Mouse (Mus musculus) midbrain, embryonic 15.5 days (tissue): Measurements from ENCODE around the gene Gcnt3. TPM values are rescaled to one million over a fixed set of nuclear protein-coding genes. Genes with fewer than 3 reads are reported as not detected.
"Not testable (repeated sequence)": the region's sequence is repeated elsewhere in the genome, so short reads cannot be mapped to it uniquely, and the experiment has no call there.

Experiments used
- ATAC-seq: fragments of 200-750 bp; cut with Nextera tagmentation; replicated peaks from 2 replicates; pipeline ENCODE4 v1.8.0; 2017; ENCODE audit warnings: moderate TSS enrichment
- H3K27ac ChIP-seq: fragments of 300-500 bp; sonication (generic); 2 replicates; pipeline ENCODE4 v1.5.1; 2015; ENCODE audit warnings: mild to moderate bottlenecking, inconsistent platforms
- H3K27me3 ChIP-seq: fragments of 300-500 bp; sonication (generic); replicated peaks from 2 replicates; pipeline ENCODE4 v1.6.1; 2015; ENCODE audit warnings: inconsistent platforms
- H3K36me3 ChIP-seq: fragments of 300-500 bp; sonication (generic); replicated peaks from 2 replicates; pipeline ENCODE4 v1.6.1; 2015; ENCODE audit warnings: inconsistent platforms
- H3K4me1 ChIP-seq: fragments of 300-500 bp; sonication (generic); 2 replicates; pipeline ENCODE4 v1.6.1; 2015; ENCODE audit warnings: inconsistent platforms
- H3K4me2 ChIP-seq: fragments of 300-500 bp; sonication (generic); 2 replicates; pipeline ENCODE4 v1.6.1; 2015; ENCODE audit warnings: inconsistent platforms, mild to moderate bottlenecking, moderate library complexity
- H3K4me3 ChIP-seq: fragments of 300-500 bp; sonication (generic); 2 replicates; pipeline ENCODE4 v1.5.1; 2015; ENCODE audit warnings: mild to moderate bottlenecking, inconsistent platforms
- H3K9ac ChIP-seq: fragments of 300-500 bp; sonication (generic); 2 replicates; pipeline ENCODE4 v1.6.1; 2015; ENCODE audit warnings: mild to moderate bottlenecking, inconsistent platforms
- H3K9me3 ChIP-seq: fragments of 300-500 bp; sonication (generic); 2 replicates; pipeline ENCODE4 v1.6.1; 2016; ENCODE audit warnings: inconsistent platforms
- WGBS: fragments of 180-500 bp; shearing (Covaris S2); methylation state at CpG from one replicate; pipeline ENCODE4 v1.1.7; 2015; ENCODE audit warnings: mixed read lengths; 5-methylcytosine and 5-hydroxymethylcytosine counted together
- polyA plus RNA-seq: library from polyadenylated mRNA; unstranded; fragments of >200 nt; fragmentation: Nextera tagmentation; extraction: Ambion mirVana; gene quantifications from 2 replicates; pipeline ENCODE4 v1.2.1, GENCODE M21; 2015

Gene Gcnt3
- polyA plus RNA-seq, 1 experiment from 2014 or later: not detected

DNA sequence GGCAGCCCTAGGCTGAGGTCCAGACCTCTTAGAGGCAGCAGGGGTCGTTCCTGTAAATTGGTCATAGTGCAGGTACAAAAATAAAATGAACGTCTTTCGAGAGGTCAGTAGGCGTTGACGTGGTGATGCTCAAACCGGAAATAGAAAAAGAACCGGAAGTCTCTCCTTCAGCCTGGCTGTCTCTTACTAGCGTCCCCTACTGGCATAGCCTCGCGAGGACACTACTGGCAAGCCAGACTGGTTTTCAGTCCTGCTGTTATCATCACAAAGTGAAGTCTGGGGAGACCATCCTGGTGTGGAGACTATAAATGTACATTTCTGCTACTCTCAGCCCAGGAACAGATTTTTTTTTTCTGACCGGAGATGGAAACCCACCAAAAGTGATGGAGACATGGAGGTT lies 2.7 kb upstream of the Gcnt3 start:
- Histone ChIP-seq H3K9me3 (no peaks in the 10 kb centered on the region), H3K27me3 (no peaks in the 10 kb centered on the region), H3K27ac (no peak overlapping the region), H3K4me2 (no peak overlapping the region), H3K36me3 (no peaks in the 10 kb centered on the region), H3K9ac (no peak overlapping the region), H3K4me1 (no peaks in the 10 kb centered on the region), H3K4me3 (no peak overlapping the region)
- 85% methylated on average over 11 of the region's 11 CpGs for WGBS
- no peak for ATAC-seq

DNA sequence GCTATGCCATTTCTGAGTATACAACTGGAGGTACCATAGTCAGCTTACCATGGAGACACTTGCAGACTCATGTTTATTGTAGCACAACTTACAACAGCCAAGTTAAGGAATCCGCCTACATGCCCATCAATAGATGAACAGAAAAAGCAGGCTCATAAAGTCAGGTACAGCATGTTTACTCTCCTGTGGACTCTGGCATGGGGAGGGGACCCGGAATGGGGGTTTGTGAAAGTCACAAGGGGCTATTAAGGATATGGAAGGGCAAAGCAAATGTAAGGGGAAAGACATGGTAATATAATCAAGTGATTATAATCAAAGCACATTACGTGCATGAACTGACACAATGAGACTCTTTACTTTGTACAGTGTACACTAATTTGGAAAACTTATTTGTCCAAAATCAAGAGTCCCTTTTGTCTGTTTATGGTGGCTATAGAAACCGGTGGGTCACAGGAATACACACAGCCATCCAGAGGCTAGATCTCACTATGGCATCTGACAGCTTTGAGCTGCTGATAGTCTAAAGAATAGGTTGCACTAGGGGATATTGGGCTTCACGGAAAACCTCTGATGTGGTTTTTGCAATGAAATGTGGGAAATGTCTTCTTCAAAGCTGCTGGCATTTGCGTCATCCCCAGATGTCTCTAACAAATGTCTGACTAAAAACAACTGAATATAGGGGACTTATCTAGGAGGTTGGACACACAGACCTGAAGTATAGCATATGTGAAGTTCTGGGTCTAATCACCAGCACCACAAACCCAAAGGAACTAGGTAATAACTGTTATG lies 1.9 kb upstream of the Gcnt3 start:
- H3K27ac ChIP-seq: no peak overlapping the region
- H3K4me3 ChIP-seq: no peak overlapping the region
- ATAC-seq: no peak
- 91% methylated on average over 6 of the region's 6 CpGs for WGBS
- no peaks in the 10 kb centered on the region for H3K27me3 ChIP-seq
- H3K36me3 ChIP-seq: no peaks in the 10 kb centered on the region
- no peak overlapping the region for H3K4me2 ChIP-seq
- no peaks in the 10 kb centered on the region for H3K4me1 ChIP-seq
- no peak overlapping the region for H3K9ac ChIP-seq
- H3K9me3 ChIP-seq: no peaks in the 10 kb centered on the region

DNA sequence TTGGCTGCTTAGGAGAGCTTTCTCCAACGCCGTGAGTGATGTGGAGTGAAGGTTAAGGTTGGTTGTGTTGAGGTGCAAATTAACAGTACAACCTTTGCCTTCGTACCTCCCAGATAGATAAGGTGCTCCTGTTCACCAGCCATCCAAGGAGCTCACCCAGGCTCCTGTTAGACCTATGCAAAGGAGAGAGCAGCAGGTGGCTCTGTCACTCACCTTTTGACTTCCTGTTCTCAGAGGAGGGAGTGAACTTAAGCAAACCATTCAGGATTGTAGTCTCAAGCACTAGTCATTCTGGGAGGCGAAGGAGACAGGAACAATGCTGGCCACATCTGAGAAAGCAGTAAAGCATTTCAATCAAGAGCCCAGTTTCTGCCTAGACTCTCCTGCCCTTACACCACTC lies 1.2 kb downstream of the Gcnt3 start:
- ATAC-seq: no peak
- Histone ChIP-seq H3K4me3 (no peak overlapping the region), H3K27ac (no peak overlapping the region), H3K27me3 (no peaks in the 10 kb centered on the region), H3K4me1 (no peaks in the 10 kb centered on the region), H3K9me3 (no peaks in the 10 kb centered on the region), H3K9ac (no peak overlapping the region), H3K4me2 (no peak overlapping the region), H3K36me3 (no peaks in the 10 kb centered on the region)
- WGBS: 87% methylated on average over 4 of the region's 4 CpGs

DNA sequence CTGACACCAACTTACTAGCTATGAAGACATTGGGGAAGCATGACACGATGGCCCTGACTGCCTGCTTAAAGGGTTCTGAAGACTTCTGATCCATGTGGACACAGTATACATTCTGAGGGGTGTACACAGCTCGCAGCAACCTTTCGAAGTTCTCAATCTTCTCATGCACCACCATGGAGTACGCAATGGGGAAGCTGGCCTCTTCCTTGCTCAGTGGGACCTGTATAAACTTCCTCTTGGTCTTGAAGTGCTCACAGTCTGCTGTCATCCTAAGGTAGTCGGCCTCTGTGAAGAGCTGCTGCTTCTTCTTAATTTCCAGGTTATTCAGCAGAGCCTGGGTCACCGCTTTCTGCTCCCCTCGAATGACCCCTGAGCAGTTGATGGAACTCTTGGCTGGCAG lies 3.2 kb downstream of the Gcnt3 start:
- Histone ChIP-seq H3K9ac (no peak overlapping the region), H3K27me3 (no peaks in the 10 kb centered on the region), H3K4me1 (no peaks in the 10 kb centered on the region), H3K4me3 (no peak overlapping the region), H3K36me3 (no peaks in the 10 kb centered on the region), H3K27ac (no peak overlapping the region), H3K9me3 (no peaks in the 10 kb centered on the region), H3K4me2 (no peak overlapping the region)
- no peak for ATAC-seq
- 92% methylated on average over 7 of the region's 7 CpGs for WGBS

DNA sequence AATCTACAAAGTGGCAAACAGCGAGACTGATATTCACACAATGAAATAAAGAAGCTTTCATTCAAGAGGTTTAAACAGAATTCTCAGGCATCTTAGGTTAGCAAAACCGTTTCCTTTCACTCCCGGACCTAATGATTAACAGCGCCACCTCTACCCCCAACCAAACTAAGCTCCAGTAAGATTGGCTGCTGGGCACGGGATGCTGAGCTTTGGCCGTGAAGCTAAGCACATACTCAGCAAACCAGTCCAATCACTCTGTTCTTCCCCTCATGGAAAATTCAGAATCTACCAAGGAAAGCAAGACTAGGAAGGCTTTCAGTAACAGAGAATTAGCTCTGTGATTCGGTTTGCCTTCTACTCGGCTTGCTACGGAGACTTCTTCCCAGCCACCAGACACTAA lies 4.8 kb downstream of the Gcnt3 start:
- Histone ChIP-seq H3K9ac (no peak overlapping the region), H3K4me3 (no peak overlapping the region), H3K36me3 (no peaks in the 10 kb centered on the region), H3K9me3 (no peaks in the 10 kb centered on the region), H3K27me3 (no peaks in the 10 kb centered on the region), H3K4me2 (no peak overlapping the region), H3K4me1 (no peaks in the 10 kb centered on the region), H3K27ac (no peak overlapping the region)
- no peak for ATAC-seq
- 78% methylated on average over 9 of the region's 9 CpGs for WGBS

DNA sequence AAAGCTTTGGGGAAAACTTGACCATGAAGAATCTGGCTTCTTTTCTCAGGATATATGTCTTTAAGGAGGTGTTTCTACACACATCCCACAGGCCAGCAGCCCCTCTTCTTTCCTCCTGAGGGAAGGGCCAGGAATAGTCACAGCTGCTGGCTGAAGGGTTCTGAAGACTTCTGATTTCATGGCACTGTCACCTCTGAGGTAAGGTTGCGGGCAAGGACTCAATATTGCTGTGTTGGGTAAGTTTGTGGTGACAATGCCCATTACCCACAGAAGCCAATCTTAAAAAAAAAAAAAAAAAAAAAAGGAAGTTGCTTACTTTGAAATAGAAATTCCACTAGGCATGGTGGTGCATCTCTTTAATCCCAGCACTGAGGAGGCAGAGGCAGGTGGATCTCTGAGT lies 5.7 kb downstream of the Gcnt3 start:
- Histone ChIP-seq H3K4me3 (no peak overlapping the region), H3K9ac (no peak overlapping the region), H3K4me1 (no peaks in the 10 kb centered on the region), H3K27me3 (no peaks in the 10 kb centered on the region), H3K9me3 (no peaks in the 10 kb centered on the region), H3K36me3 (no peaks in the 10 kb centered on the region), H3K4me2 (no peak overlapping the region), H3K27ac (no peak overlapping the region)
- 83% methylated on average over 1 of the region's 1 CpGs for WGBS
- ATAC-seq: no peak

DNA sequence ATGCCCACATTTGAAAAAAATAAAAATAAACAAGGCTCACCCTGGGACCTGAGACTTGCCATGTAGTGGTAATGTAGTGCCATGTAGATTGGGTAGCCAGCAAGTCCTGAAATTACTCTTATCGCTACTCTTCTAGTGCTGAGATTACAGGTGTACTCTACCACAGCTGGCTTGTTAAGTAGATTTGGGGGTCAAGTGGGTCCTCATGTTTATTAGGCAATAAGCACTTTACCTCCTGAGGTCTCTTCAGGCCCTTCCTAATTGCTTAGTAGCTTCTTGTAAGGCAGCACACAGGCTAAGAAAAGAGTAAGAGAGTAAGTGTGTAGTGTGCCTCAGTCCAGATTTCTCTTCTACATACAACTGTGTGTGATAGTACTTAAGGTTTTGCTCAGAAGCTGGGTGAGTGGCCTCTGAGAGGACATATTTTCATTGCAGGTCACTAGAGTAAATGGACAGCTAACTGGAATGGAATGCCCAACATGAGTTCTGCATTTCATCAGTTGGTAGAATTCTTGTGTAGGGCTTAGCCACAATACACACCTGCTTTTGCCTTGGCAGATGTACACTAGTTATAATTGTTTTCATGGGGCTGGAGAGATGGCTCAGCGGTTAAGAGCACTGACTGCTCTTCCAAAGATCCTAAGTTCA lies 12.4 kb downstream of the Gcnt3 start:
- no peak overlapping the region for H3K4me2 ChIP-seq
- no peaks in the 10 kb centered on the region for H3K27me3 ChIP-seq
- H3K27ac ChIP-seq: no peak overlapping the region
- WGBS: 91% methylated on average over 2 of the region's 2 CpGs
- H3K36me3 ChIP-seq: no peaks in the 10 kb centered on the region
- no peak overlapping the region for H3K4me3 ChIP-seq
- H3K9me3 ChIP-seq: no peaks in the 10 kb centered on the region
- no peaks in the 10 kb centered on the region for H3K4me1 ChIP-seq
- H3K9ac ChIP-seq: no peak overlapping the region
- no peak for ATAC-seq

DNA sequence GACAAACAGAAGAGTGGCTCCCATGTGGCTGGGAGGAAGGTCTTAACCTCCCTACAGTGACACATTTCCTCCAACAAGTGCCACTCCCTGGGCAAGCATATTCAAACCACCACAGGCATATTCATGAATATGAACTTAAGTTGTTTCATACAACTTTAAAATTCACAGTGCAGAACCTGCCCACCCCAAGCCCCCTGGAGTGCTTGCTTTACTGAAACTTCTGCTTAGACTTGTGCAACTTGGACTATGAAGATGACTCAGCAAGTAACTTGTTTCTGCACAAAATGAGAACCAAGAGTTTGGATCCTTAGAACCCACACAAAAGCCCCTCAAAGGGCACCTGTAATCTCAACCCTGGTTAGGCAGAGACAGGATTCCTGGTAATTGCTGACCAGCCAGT lies 13.2 kb downstream of the Gcnt3 start:
- H3K4me1 ChIP-seq: no peaks in the 10 kb centered on the region
- ATAC-seq: no peak
- no peaks in the 10 kb centered on the region for H3K9me3 ChIP-seq
- H3K36me3 ChIP-seq: 0 out of 2 replicates have a peak, but pooled peaks cover 3% of the 10 kb centered on the region
- H3K27ac ChIP-seq: no peak overlapping the region
- no peak overlapping the region for H3K4me3 ChIP-seq
- no peaks in the 10 kb centered on the region for H3K27me3 ChIP-seq
- no peak overlapping the region for H3K4me2 ChIP-seq
- H3K9ac ChIP-seq: no peak overlapping the region

DNA sequence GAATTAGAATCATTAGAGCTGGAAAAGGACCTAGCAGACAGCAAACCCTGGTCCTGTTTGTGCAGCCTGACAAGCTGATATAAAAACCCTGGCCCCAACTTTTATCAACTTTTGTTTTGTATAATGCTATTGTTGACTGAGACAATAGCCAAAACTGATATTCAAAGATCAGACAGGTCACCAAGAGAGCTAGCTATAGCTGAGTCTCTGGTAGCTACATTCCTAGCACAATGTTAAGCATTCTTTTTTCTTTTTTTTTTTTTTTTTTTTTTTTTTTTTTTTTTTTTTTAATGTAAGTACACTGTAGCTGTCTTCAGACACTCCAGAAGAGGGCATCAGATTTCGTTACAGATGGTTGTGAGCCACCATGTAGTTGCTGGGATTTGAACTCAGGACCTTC lies 14.3 kb downstream of the Gcnt3 start:
- WGBS: 68% methylated on average over 1 of the region's 1 CpGs

DNA sequence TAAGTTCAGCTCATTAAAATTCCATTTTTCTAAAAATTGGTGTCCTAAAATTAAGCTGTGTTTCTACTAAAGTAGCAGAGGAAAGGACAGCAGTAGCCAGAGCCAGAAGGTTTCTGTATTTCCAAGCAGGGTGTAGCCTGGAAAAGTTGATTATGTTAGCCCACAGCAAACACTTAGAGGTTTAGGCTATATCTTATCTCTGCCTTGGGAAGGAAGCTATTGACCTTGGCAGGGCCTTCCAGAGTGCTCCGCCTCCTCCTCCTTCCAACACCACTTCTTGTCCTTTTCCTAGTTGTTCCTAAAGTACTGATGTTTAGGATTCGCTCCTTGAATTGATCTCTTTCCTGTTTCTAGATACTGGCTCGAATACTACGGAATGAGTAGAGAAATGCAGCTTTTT lies 15.8 kb downstream of the Gcnt3 start:
- H3K27ac ChIP-seq: no peak overlapping the region
- H3K27me3 ChIP-seq: no peaks in the 10 kb centered on the region
- WGBS: 95% methylated on average over 4 of the region's 4 CpGs
- no peaks in the 10 kb centered on the region for H3K4me1 ChIP-seq
- no peak overlapping the region for H3K4me3 ChIP-seq
- H3K9ac ChIP-seq: no peak overlapping the region
- ATAC-seq: no peak
- 0 out of 2 replicates have a peak, but pooled peaks cover 3% of the 10 kb centered on the region for H3K36me3 ChIP-seq
- H3K4me2 ChIP-seq: no peak overlapping the region
- no peaks in the 10 kb centered on the region for H3K9me3 ChIP-seq

More for the DNA sequence above, 14.3 kb downstream of the Gcnt3 start:
- not testable (repeated sequence) for H3K27me3 ChIP-seq, H3K9me3 ChIP-seq, H3K4me1 ChIP-seq, H3K9ac ChIP-seq, ATAC-seq, H3K36me3 ChIP-seq, H3K4me2 ChIP-seq, H3K4me3 ChIP-seq, H3K27ac ChIP-seq

DNA sequence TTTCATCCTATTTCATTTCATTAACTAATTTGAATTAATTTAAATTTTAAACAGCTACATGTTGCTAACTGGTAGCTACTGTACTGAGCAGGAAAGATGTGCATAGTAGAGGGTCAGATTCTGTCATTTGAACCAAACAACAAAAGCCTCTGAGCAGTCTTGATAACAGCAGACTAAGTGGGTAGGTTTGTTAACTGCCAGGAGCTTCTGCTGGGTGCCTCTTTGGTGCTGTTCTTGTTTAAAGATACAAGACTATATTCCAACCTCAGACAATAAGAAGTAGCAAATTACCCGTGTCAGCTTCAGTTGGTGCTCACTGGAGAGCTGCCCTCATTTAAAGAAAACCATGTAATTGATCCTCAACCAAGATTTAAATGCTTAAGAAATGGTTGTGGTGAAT lies 16.3 kb downstream of the Gcnt3 start:
- H3K36me3 ChIP-seq: 0 out of 2 replicates have a peak, but pooled peaks cover 3% of the 10 kb centered on the region
- H3K9ac ChIP-seq: no peak overlapping the region
- ATAC-seq: no peak
- H3K4me3 ChIP-seq: no peak overlapping the region
- H3K27ac ChIP-seq: no peak overlapping the region
- H3K27me3 ChIP-seq: no peaks in the 10 kb centered on the region
- WGBS: 76% methylated on average over 1 of the region's 1 CpGs
- H3K9me3 ChIP-seq: no peaks in the 10 kb centered on the region
- no peaks in the 10 kb centered on the region for H3K4me1 ChIP-seq
- H3K4me2 ChIP-seq: no peak overlapping the region

DNA sequence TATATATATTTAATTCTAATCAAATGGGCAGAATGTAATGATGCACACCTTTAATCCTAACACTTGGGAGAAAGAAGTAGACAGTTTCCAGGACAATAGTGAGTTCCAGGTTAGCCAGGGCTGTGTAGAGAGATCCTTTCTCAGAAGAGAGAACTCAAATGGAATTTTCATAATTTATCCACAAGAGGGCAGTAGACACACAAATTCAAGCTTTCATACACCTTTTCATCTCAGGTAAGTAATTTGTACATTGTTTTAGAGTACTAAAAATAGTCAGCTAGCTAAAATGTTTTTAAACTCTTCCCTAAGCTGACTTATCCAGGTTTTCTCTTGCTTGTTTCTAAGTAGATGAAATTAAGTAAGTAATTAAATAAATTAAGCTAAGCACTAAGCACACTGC lies 19.0 kb downstream of the Gcnt3 start:
- Histone ChIP-seq H3K9me3 (no peaks in the 10 kb centered on the region), H3K27ac (no peak overlapping the region), H3K4me2 (no peak overlapping the region), H3K27me3 (no peaks in the 10 kb centered on the region), H3K4me1 (peaks cover 9% of the 10 kb centered on the region), H3K9ac (no peak overlapping the region), H3K4me3 (no peak overlapping the region), H3K36me3 (0 out of 2 replicates have a peak, but pooled peaks cover 3% of the 10 kb centered on the region)
- no peak for ATAC-seq

DNA sequence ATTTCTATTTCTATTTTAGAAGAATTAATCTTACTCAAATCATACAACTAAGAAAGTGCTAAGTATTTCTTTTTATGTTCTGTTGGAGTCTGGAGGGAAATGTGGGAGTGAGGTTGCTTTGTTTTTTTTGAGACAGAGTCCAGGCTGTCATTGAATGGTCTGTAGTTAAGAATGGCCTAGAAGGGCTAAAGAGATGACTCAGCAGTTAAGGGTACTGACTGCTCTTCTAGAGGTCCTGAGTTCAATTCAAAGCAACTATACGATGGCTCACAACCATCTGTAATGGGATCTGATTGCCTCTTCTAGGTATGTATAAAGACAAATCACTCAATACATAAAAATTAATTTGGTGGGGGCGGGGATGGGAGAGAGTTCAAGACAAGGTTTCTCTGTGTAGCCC lies 22.3 kb downstream of the Gcnt3 start:
- Histone ChIP-seq H3K27ac (no peak overlapping the region), H3K9me3 (no peaks in the 10 kb centered on the region), H3K4me3 (no peak overlapping the region), H3K9ac (no peak overlapping the region), H3K4me1 (peaks cover 23% of the 10 kb centered on the region), H3K36me3 (0 out of 2 replicates have a peak, but pooled peaks cover 3% of the 10 kb centered on the region), H3K27me3 (no peaks in the 10 kb centered on the region), H3K4me2 (no peak overlapping the region)
- ATAC-seq: no peak
- WGBS: 89% methylated on average over 2 of the region's 2 CpGs
